Comparison of ENCODE assay signal across 8 mouse cellular contexts in genomic region chr5:136953440-136953951, GRCm38 (mm10). TPM values are rescaled to one million over a fixed set of nuclear protein-coding genes. Genes with fewer than 3 reads are reported as not detected.
A peak's percentile ranks its signal among the peaks of the same experiment; 100 is the strongest.
DNase-seq lines count a peak whose midpoint lies in the region; ATAC-seq and TF ChIP-seq lines count a peak whose summit lies in the region.

No protein-coding gene starts in this region.

- WGBS in heart, embryonic 11.5 days (ENCODE audit: insufficient replicate concordance), result 1% methylated on average over 12 of the region's 12 CpGs
- WGBS in kidney, embryonic 14.5 days, result 3% methylated on average over 12 of the region's 12 CpGs
- WGBS in lung, adult 2 months, result 2% methylated on average over 12 of the region's 12 CpGs
- WGBS in olfactory bulb, adult 2 months, result under 1% methylated on average over 12 of the region's 12 CpGs

- peaks cover 5% of the 10 kb centered on the region; the same call in 1 of the 2 replicates for H3K4me1 ChIP-seq in heart, embryonic 11.5 days (ENCODE audit: control insufficient read depth, insufficient read depth, low read length)
- H3K4me1 ChIP-seq in kidney, embryonic 14.5 days (ENCODE audit: control insufficient read depth, insufficient read depth, low read length), result peaks cover 9% of the 10 kb centered on the region; the same call in 1 of the 2 replicates
- peaks cover 4% of the 10 kb centered on the region; the same call in 1 of the 2 replicates for H3K4me1 ChIP-seq in lung, adult 2 months (ENCODE audit: control insufficient read depth, insufficient read depth, low read length)
- peaks cover 19% of the 10 kb centered on the region for H3K4me1 ChIP-seq in olfactory bulb, adult 2 months (ENCODE audit: control insufficient read depth, insufficient read depth, low read length)

- peak overlapping the region; percentile 73 for H3K4me3 ChIP-seq in heart, embryonic 11.5 days (ENCODE audit: low read depth, low read length)
- peak overlapping the region; percentile 67 for H3K4me3 ChIP-seq in kidney, embryonic 14.5 days (ENCODE audit: low read length)
- peak overlapping the region; percentile 87 for H3K4me3 ChIP-seq in lung, adult 2 months (replicated peaks; ENCODE audit: extremely low read depth, low read depth, low read length)
- peak overlapping the region; percentile 59 for H3K4me3 ChIP-seq in olfactory bulb, adult 2 months (ENCODE audit: insufficient read depth, low read depth, low read length)

- no peaks in the 10 kb centered on the region for H3K27me3 ChIP-seq in heart, embryonic 11.5 days (ENCODE audit: control insufficient read depth, insufficient read depth, low read length)
- no peaks in the 10 kb centered on the region for H3K27me3 ChIP-seq in kidney, embryonic 14.5 days (ENCODE audit: control insufficient read depth, insufficient read depth, low read length)

- ATAC-seq in heart, embryonic 11.5 days (replicated peaks; ENCODE audit: insufficient number of reproducible peaks, low FRiP score, low TSS enrichment), result 0 out of 2 replicates have a peak, but pooled peaks have one; percentile 16
- ATAC-seq in kidney, embryonic 14.5 days (ENCODE audit: low FRiP score, low TSS enrichment), result no peak
- no peak for ATAC-seq in inflammation-experienced regulatory T-cells, adult 6 months

- 0 out of 2 replicates have a peak, but pooled peaks cover 4% of the 10 kb centered on the region for H3K36me3 ChIP-seq in heart, embryonic 11.5 days (ENCODE audit: control insufficient read depth, insufficient read depth, low read length)
- no peaks in the 10 kb centered on the region for H3K36me3 ChIP-seq in kidney, embryonic 14.5 days (ENCODE audit: control insufficient read depth, insufficient read depth, low read length)

- no peak for TF ChIP-seq CTCF in lung, adult 2 months (IDR thresholded peaks at IDR 0.05; ENCODE audit: insufficient read depth, low read length)
- no peak for TF ChIP-seq CTCF in olfactory bulb, adult 2 months (IDR thresholded peaks at IDR 0.05; ENCODE audit: insufficient read depth, low read depth, low read length)

- H3K9ac ChIP-seq in heart, embryonic 11.5 days (ENCODE audit: low read depth, low read length), result peak overlapping the region; percentile 79
- peak overlapping the region; percentile 87 for H3K9ac ChIP-seq in kidney, embryonic 14.5 days (ENCODE audit: low read depth, low read length)

- no peaks in the 10 kb centered on the region for H3K9me3 ChIP-seq in heart, embryonic 11.5 days (replicated peaks; ENCODE audit: control insufficient read depth, low read length)
- no peaks in the 10 kb centered on the region for H3K9me3 ChIP-seq in kidney, embryonic 14.5 days (ENCODE audit: control insufficient read depth, low read length)

- peak overlapping the region; percentile 80 for H3K4me2 ChIP-seq in heart, embryonic 11.5 days
- H3K4me2 ChIP-seq in kidney, embryonic 14.5 days (replicated peaks; ENCODE audit: low read depth, low read length), result peak overlapping the region; percentile 76

- H3K27ac ChIP-seq in heart, embryonic 11.5 days (ENCODE audit: low read depth, low read length), result peak overlapping the region; percentile 29; the same call in 1 of the 2 replicates
- H3K27ac ChIP-seq in kidney, embryonic 14.5 days (ENCODE audit: low read depth, low read length), result no peak overlapping the region
- H3K27ac ChIP-seq in olfactory bulb, adult 2 months (ENCODE audit: insufficient read depth, low read depth, low read length), result 0 out of 2 replicates have a peak overlapping the region, but pooled peaks have one; percentile 35

- DNase-seq in right cerebral cortex, postnatal 25 days, result peak; percentile 38
- DNase-seq in right cerebral cortex, postnatal 10 days (ENCODE audit: low spot score in 2 of 2), result no peak
- peak; percentile 60 to 63 for DNase-seq in cerebellum, postnatal 14 days
- no peak for DNase-seq in lung, adult 2 months

- TF ChIP-seq POLR2A in lung, adult 2 months (IDR thresholded peaks at IDR 0.05; ENCODE audit: borderline replicate concordance, extremely low read depth, low read depth, low read length), result peak; percentile 41; the same call in 1 of the 2 replicates
- TF ChIP-seq POLR2A in olfactory bulb, adult 2 months (IDR thresholded peaks at IDR 0.05; ENCODE audit: insufficient read depth, low read depth, low read length), result no peak

RNA-seq across cellular contexts. Expression of gene Fis1, which starts 0.4 kb away (rescaled TPM):
- polyA plus RNA-seq in heart, embryonic 11.5 days (2014; fragmentation: Nextera tagmentation; extraction: Ambion mirVana), result 279 and 286 TPM in 2 replicates
- polyA plus RNA-seq in kidney, embryonic 14.5 days (2014; fragmentation: Nextera tagmentation; extraction: Ambion mirVana), result 333 and 398 TPM in 2 replicates
- polyA plus RNA-seq in lung, adult 2 months (2012; rRNA removed), result 203 and 217 TPM in 2 replicates
- polyA plus RNA-seq in olfactory bulb, adult 2 months (2012; ENCODE audit: insufficient read depth, insufficient read length, low replicate concordance, missing spikeins), result not detected in 2 replicates
- polyA plus RNA-seq in inflammation-experienced regulatory T-cells, adult 6 months (2017; shearing (Covaris generic)), result 100 to 1,000 TPM; 413 to 465 (median 425) TPM

RNA-seq across cellular contexts. Expression of gene Cldn15, which starts 12.9 kb away (rescaled TPM):
- polyA plus RNA-seq in heart, embryonic 11.5 days (2014; fragmentation: Nextera tagmentation; extraction: Ambion mirVana), result 1.3 and 1.9 TPM in 2 replicates
- 1.5 and 1.7 TPM in 2 replicates for polyA plus RNA-seq in kidney, embryonic 14.5 days (2014; fragmentation: Nextera tagmentation; extraction: Ambion mirVana)
- 20.6 and 27.6 TPM in 2 replicates for polyA plus RNA-seq in lung, adult 2 months (2012; rRNA removed)
- polyA plus RNA-seq in olfactory bulb, adult 2 months (2012; ENCODE audit: insufficient read depth, insufficient read length, low replicate concordance, missing spikeins), result not detected in 2 replicates
- polyA plus RNA-seq in inflammation-experienced regulatory T-cells, adult 6 months (2017; shearing (Covaris generic)), result not detected

RNA-seq across cellular contexts. Expression of gene Plod3, which starts 33.3 kb away (rescaled TPM):
- 33.0 and 36.4 TPM in 2 replicates for polyA plus RNA-seq in heart, embryonic 11.5 days (2014; fragmentation: Nextera tagmentation; extraction: Ambion mirVana)
- 28.5 and 41.4 TPM in 2 replicates for polyA plus RNA-seq in kidney, embryonic 14.5 days (2014; fragmentation: Nextera tagmentation; extraction: Ambion mirVana)
- 84.8 and 85.6 TPM in 2 replicates for polyA plus RNA-seq in lung, adult 2 months (2012; rRNA removed)
- polyA plus RNA-seq in olfactory bulb, adult 2 months (2012; ENCODE audit: insufficient read depth, insufficient read length, low replicate concordance, missing spikeins), result not detected in 2 replicates
- 1 to 10 TPM; 4.7 to 6.7 (median 5.1) TPM for polyA plus RNA-seq in inflammation-experienced regulatory T-cells, adult 6 months (2017; shearing (Covaris generic))

RNA-seq across cellular contexts. Expression of gene Znhit1, which starts 34.3 kb away (rescaled TPM):
- 92.4 and 92.9 TPM in 2 replicates for polyA plus RNA-seq in heart, embryonic 11.5 days (2014; fragmentation: Nextera tagmentation; extraction: Ambion mirVana)
- 80.6 and 93.2 TPM in 2 replicates for polyA plus RNA-seq in kidney, embryonic 14.5 days (2014; fragmentation: Nextera tagmentation; extraction: Ambion mirVana)
- polyA plus RNA-seq in lung, adult 2 months (2012; rRNA removed), result 70.3 and 82.0 TPM in 2 replicates
- not detected in 2 replicates for polyA plus RNA-seq in olfactory bulb, adult 2 months (2012; ENCODE audit: insufficient read depth, insufficient read length, low replicate concordance, missing spikeins)
- 10 to 100 TPM; 52.8 to 60.9 (median 60.7) TPM for polyA plus RNA-seq in inflammation-experienced regulatory T-cells, adult 6 months (2017; shearing (Covaris generic))

RNA-seq across cellular contexts. Expression of gene Ift22, which starts 45.5 kb away (rescaled TPM):
- polyA plus RNA-seq in heart, embryonic 11.5 days (2014; fragmentation: Nextera tagmentation; extraction: Ambion mirVana), result 41.4 and 45.5 TPM in 2 replicates
- 85.0 and 86.7 TPM in 2 replicates for polyA plus RNA-seq in kidney, embryonic 14.5 days (2014; fragmentation: Nextera tagmentation; extraction: Ambion mirVana)
- 10.8 and 13.4 TPM in 2 replicates for polyA plus RNA-seq in lung, adult 2 months (2012; rRNA removed)
- polyA plus RNA-seq in olfactory bulb, adult 2 months (2012; ENCODE audit: insufficient read depth, insufficient read length, low replicate concordance, missing spikeins), result not detected in 2 replicates
- 10 to 100 TPM in 2 of 3 experiments, 1 to 10 TPM in 1; 8.0 to 13.1 (median 11.1) TPM for polyA plus RNA-seq in inflammation-experienced regulatory T-cells, adult 6 months (2017; shearing (Covaris generic))

Comparison
In these comparisons a context has a peak if more than half of its experiments do, and no peak if none do; other contexts are left out.
1. DNase-seq: peak in right cerebral cortex, postnatal 25 days (single experiment) and cerebellum, postnatal 14 days (2 of 2); none in right cerebral cortex, postnatal 10 days (0 of 2) and lung, adult 2 months (single experiment).
2. Peak in every context shown above with its lines, with median percentiles within 50 percentile points of each other: H3K4me3 ChIP-seq.